Mouse (Mus musculus): ENCODE measurements around the gene Syvn1. TPM values are rescaled to one million over a fixed set of nuclear protein-coding genes. Genes with fewer than 3 reads are reported as not detected.
A peak's percentile ranks its signal among the peaks of the same experiment; 100 is the strongest.

The Syvn1 gene
- total RNA-seq, 2 experiments from 2014 or later, result 20.6 to 22.4 TPM

DNA sequence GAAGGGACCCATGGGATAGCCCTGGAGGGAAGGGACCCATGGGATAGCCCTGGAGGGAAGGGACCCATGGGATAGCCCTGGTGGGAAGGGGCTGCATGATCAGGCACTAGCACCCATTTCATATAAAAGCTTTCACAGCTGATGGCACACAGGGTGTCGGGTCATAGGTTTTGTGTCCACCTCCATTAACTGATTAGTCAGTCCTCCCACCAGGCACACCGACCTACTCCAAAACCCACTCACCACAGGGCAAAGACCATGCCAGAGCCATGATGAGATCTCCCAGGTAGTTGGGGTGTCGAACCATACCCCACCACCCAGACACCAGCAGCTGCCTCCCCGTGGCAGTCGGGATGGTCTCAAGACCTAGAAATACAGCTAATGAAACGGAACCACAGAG, 16.7 kb downstream of the Syvn1 start:
- intact Hi-C loops (cut with DNase I), result no loop called here
- DNase-seq (ENCODE audit: low spot score), result no peak

DNA sequence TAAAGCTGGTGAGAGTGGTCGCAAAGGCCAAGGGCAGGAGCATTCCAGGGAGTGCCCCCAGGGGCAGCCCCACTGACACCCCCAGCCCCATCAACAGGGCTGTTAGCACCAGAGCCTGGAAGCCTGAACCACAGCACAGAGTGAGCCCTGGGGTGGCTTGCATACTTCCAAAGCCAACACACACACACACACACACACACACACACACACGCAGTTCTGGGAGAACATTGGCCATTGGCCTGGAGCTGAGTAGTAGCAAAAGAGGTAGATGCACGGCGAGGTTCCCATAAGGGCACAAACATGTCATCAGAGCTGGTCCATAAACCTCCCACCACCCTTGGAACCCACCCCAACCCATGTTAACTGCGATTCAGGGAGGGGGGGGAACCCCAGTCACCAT, 20.2 kb downstream of the Syvn1 start:
- intact Hi-C loops (cut with DNase I), result no loop called here

DNA sequence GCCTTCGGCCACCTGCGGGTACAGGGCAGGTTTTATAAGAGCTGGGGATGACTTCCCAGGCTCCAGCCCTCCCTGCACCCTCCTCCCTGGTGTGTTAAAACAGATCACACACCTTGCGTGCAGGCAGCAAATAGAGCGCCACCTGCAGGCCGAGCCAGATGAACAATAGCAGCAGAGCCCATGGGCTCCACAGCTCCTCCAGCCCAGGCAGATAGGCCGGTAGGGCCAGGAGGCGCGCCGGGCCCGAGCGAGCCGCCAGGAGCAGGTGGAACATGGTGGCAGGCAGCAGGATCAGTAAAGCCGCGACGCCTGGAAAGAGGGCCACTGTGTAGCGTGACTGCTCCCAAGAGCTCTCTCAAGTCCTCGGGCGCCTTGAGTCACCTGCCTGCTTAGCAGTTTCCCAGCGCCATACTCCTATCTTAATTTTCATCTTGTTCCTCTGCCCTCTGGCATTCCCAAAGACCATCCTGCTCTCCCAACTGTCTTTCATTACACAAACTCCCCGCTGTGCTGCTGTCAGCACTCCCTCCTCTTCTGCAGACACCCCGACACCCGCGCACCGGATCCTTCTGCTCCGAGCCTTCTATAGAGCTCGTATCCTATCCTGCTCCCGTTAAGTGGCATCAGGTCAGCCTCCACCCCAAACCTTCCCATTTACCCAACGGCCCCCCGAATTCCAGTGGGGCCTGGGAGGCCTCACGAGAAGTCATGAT, 20.8 kb downstream of the Syvn1 start:
- DNase-seq (ENCODE audit: low spot score), result no peak
- intact Hi-C loops (cut with DNase I), result no loop called here

More for the DNA sequence above, 20.2 kb downstream of the Syvn1 start:
- DNase-seq (ENCODE audit: low spot score), result no peak

DNA sequence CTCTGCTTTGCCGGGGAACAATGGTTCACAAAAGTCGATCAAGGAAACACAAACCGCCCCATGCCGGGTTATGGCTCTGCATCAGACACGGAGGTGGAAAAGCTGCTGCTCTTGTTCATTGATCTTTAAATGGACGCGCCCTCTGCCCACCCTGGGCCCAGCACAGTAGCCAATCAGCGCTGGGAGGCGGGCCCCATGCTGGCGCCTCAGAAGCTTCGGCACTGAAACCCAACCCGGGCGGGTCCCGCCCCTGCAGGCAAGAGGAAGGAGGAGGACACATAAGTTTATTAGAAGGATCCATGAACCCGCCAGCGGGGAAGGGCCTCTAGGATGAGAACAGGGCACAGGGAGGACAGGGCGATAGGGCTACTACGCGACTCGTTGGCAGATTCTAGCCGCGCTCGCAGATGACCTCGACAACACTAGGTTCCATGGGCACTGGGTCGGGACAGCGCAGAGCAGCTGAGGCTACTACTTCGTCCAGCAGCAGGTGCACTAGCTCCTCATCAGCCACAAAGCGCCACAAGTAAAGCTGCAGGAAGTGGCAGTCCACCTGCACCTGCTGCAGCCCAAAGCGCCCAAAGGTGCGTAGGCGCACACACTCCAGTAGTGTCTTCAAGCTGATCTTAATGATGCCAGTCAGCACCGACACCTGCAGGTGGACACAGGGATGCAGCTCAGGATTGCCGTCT, 21.5 kb downstream of the Syvn1 start, which contains the start of gene Tm7sf2:
TSS of gene Tm7sf2 (minus strand) at position 650 of the 692 bp plus-strand sequence.
- peak; percentile 86 for DNase-seq (ENCODE audit: low spot score)
- intact Hi-C loops (cut with DNase I), result no loop called here

DNA sequence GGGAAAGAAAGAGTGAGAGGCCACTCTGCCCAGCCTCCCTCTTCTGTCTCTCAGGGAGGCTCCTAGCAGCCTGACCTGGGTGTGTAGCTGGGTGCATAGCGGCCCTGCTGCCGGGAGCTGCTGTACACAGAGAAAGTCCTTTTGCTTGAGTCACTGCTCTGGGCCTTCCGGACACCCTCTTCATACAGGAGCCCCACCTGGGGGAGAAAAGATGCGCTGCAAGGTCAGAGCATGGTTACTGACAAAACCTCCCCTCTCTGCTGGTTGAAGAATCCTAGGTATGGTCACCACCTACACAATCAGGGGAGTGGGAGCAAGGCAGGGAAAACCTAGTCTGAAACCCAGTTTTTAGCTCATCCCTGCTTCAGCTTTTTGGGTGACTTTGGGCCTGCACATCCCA, 22.6 kb downstream of the Syvn1 start:
- no peak for DNase-seq (ENCODE audit: low spot score)
- intact Hi-C loops (cut with DNase I), result no loop called here

DNA sequence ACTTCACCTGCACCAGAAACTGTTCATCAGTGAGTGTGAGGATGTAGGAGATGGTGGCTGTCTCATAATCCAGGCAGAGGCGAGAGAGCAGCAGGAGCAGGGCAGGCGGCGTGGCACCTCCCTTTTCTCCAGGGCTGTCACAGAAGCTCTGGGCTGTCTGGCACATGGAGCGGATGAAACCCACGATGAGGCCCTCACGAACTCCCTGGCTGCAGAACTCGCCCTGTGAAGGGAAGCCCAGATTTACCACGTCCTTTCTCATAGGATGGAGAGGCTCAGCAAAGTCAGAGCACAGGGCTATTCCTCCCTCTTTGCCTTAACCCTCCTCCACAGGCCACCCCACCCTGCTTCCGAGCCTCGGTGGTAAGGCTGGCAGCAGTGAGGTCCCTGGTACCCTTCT, 23.5 kb downstream of the Syvn1 start:
- no peak for DNase-seq (ENCODE audit: low spot score)
- intact Hi-C loops (cut with DNase I), result no loop called here

DNA sequence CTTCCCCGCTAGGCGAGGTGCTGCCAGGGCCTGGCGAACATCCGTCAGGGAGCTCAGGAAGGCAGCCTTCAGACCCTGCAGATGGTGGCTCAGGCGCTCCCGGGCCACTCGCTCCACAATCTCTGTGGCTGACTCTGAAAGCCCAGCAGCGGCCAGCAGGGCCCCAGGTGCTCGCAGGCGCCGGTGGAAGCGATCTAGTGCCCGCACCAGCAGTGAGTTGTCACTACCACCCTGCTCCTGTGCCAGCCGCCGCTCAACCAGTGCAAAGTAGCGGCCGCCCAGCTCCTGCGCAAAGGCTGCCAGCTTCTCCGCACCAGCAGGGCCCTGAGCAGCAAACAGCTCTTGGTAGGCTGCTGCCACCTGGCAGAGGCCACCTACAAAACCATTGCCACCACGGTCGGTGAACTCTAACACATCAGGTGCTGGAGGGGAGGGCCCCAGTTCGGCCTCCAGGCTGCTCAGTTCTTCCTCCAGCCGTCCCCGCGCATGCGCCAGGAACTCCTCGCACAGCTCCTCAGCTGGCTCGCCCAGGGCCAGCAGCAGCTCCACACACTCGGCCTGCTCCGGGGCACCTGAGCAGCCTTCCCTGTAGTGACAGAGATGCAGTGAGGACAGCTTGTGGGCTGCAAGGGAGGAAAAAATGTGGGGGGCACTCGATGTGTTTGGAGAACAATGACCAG, 24.3 kb downstream of the Syvn1 start:
- no peak for DNase-seq (ENCODE audit: low spot score)
- intact Hi-C loops (cut with DNase I), result no loop called here

DNA sequence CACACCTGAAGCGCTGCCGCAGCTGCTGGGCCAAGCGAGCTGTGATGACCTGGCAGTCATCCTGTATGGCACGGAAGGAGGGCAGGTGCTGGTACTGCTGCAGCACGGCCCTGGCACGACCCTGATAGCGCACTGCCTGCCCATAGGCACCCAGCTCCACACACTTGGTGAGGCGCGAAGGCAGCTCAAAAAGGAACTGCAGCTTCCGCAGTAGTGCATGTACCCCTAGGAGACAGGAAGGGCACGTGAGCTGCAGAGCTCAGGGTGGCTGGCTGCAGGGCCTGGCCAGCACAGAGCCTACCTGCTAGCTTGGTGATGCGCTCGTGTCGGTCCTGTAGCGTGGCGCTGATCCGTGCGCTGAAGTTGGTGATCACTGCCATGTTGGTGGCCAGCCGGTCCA, 24.9 kb downstream of the Syvn1 start:
- intact Hi-C loops (cut with DNase I), result no loop called here
- no peak for DNase-seq (ENCODE audit: low spot score)

DNA sequence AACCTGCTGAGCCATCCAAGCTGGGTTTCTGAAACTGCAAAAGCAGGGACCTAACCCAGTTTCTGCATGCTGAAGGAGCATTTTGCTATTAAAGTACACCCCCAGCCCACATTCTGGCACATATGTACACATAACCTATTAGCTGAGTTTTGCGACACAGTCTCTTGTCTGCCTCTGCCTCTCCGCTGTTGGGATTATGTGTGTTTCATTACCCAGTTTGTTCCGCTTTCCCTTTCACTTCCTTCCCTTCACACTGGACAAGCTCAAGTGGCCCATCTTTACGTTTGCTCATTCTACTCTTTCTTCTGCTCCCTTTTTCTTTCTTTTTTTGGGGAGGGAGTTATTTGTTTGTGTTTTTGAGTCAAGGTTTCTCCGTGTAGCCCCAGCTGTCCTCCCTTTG, 27.5 kb downstream of the Syvn1 start:
- DNase-seq (ENCODE audit: low spot score), result no peak
- intact Hi-C loops (cut with DNase I), result no loop called here

DNA sequence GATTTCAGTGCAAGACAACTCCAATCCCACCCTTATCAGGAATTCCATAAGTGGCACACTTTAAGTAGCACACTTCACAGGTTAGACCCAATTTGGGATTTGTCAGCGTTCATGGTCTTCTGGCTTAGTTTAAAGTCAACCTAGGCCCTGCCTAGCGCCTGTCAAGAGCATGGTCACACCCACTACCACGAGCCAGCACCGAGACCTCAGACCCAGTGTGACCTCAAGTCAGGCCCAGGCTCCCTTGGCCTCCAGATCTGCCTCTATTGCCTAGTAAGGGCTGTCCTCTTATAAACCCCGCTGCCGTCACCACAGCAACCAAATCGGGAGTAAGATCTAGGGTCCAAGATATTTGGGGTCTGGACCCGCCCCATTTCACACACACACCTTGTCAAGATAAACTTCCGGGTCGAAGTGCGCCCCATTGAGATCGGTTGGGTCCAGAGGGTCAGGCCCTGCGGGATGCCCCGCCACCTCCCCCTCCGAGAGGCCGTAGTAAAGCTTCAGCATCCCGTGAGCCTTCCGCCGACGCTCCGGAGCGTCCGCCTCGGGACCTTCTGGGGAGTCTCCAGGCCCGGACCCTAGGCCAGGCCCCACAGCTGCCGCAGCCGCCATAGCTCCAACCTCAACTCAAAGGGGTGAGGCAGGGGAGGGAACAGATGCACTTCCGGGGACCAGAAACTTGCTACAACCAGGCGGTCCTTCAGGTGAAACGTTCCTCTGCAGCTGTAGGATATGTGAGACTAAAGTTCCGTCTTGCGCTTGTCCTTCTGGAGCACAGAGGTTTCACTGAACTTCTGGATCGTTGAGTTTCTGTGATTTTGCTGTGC, 30.4 kb downstream of the Syvn1 start, which contains the start of gene Vps51:
TSS of gene Vps51 (minus strand) at position 668 of the 830 bp plus-strand sequence.
- intact Hi-C loops (cut with DNase I), result no loop called here
- peak; percentile 68 for DNase-seq (ENCODE audit: low spot score)

DNA sequence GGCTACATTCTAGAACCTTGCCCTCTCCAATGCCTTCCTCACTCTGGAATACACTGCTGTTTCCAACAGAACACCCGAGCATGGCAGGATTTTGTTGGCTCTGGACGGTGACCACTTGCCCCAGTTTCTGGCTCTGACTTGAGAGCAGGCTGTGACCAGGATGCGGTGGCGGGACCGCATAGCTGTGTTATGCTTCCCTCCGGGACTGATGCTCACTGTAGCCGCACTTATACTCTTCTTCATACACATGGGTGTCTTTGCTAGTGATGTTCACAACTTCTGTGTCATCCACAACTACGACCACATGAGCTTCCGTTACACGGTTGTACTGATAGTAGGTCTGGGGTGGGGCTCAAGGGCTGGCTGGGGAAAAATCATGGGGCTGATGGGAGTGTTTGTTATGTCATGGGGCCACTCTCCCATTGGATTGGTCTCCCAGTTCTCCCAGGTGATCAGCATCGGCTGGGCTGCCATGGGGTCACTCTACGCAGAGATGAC, 33.7 kb downstream of the Syvn1 start, which contains the start of gene Tmem262:
TSS of gene Tmem262 (plus strand) at position 51 of the 498 bp plus-strand sequence.
- DNase-seq (ENCODE audit: low spot score), result no peak
- intact Hi-C loops (cut with DNase I), result loop anchor here (10.0 kb wide), 1 partner anchor 255 kb away; the partner anchor contains the start of gene Men1

DNA sequence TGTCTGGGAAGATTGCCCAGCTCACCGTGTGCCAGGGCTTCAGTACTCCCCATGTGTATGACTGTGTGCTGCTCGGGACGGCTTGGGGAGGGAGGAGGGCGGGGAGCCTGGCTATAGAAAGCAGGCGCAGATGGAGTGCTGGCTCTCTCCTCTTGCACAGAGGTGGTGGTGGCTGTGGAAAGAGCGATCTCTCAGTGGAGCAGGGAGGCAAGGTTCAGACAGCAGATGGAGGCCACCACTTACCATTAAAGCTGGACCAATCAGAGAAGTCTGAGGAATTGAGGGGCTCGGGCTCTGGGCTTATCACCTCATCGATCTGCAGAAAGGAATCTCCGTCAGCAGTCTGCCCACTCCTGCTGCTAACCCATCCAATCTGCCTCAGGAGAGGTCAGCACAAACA, 35.8 kb downstream of the Syvn1 start, which contains the start of gene Gm28374:
TSS of gene Gm28374 (minus strand) at position 101 of the 400 bp plus-strand sequence.
- intact Hi-C loops (cut with DNase I), result loop anchor here (10.0 kb wide), 1 partner anchor 253 kb away; the partner anchor contains the start of gene Men1
- DNase-seq (ENCODE audit: low spot score), result no peak

DNA sequence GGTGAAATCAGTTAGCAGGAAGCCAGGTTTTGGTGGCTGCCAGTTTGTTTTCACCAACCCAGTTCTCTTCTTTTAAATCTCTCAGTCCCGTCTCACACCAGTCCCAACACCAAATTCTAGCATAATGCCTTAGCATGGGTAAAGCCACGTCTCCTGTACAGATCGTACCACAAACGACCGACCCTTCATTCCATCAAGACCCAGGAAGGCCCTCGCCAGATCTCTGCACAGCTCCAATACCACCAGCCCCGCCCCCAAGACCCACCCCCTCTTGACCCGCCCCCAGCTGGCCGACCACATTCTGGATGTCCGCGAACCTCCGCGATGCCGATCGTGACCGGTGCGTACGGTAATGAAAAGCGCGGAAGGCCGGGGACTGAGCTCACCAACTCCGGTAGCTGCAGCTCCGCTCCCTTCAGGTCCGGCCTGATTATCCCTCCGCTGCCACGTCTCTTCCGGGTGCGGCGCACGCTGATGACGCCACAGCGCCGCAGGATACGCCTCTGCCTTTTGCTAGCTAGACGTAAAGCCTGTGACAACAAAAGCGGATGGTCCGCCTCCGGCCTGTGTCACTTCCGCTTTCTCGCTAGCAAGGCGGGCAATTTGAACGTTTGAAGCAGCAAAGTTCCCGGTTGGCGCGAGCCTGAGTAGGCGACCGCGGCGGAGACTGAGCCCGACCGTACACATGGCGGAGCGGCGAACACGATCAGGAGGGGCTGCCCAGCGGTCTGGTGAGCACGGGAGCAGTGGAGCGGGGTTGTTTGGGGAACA, 38.3 kb downstream of the Syvn1 start, which contains the start of the genes Zfpl1 and Cdca5:
TSS of gene Zfpl1 (minus strand) at position 479 of the 771 bp plus-strand sequence.
TSS of gene Cdca5 (plus strand) at position 506 of the 771 bp plus-strand sequence.
- intact Hi-C loops (cut with DNase I), result loop anchor here (1.0 to 10.0 kb wide), 2 partner anchors 26 to 250 kb away; partner anchors contain the start of gene Men1
- peak; percentile 93 for DNase-seq (ENCODE audit: low spot score)

DNA sequence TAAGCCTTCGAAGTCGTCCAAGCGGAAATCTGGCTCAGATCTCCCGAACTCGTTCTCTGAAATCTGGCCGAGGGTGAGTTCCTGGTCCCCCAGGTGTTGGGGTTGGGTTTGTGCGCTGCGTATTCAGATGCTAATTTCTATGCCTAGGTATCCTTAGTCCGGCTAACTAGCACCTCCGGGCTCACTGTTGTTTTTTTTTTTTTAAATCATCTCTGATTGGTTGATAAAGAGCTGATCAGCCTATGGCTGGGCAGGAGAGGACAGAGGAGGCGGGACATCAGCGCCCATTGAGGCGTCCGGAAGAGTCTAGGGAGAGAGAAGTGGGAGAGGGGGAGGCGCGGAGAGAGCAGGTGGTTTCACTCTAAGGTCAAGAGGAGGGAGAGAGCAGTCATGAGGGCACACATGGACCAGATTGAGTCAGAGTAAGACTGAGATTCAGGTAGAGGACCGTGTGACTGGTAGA, 39.1 kb downstream of the Syvn1 start:
- DNase-seq (ENCODE audit: low spot score), result no peak
- intact Hi-C loops (cut with DNase I), result loop anchor here (10.0 kb wide), 1 partner anchor 249 kb away; the partner anchor contains the start of gene Men1

DNA sequence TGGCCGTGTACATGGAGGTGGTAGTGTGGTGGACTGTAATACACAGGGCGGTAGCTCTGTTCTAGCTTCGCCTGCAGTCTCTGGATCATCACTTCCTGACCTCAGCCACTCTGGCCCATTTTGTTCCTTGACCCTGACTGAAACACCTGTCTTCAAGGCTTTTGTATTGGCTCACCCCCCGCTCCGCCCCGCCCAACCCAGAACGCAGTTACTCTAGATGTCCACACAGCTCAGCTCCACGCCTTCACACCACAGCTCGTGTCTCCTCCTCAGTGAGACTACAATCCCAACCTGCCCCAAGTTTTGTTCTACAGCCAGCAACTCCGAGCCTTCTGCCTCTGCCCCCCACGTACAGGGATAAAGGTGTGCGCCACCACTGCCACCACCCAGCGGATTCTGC, 42.5 kb downstream of the Syvn1 start:
- no peak for DNase-seq (ENCODE audit: low spot score)
- intact Hi-C loops (cut with DNase I), result loop anchor here (10.0 kb wide), 1 partner anchor 246 kb away; the partner anchor contains the start of gene Men1

DNA sequence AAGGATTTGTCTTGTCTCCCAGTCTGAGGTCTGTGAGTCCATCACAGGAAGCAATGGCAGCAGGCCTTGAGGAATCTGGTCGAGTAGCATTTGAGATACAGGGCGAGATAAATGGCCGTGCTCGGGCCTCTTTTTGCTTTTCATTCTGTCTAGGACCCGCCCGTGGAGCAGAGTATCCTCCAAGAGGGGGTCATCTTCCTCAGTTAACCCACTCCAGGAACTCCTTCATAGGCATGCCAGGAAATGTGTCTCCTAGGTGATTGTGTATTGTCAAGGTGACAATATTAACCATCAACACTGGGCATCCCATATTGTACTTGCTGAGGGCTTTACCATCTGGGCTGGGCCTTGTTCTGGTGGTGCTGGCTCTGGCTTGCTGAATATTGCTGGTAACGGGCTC, 47.7 kb downstream of the Syvn1 start, which contains the start of gene AC131692.1:
TSS of gene AC131692.1 (plus strand) at position 301 of the 400 bp plus-strand sequence.
- intact Hi-C loops (cut with DNase I), result no loop called here
- no peak for DNase-seq (ENCODE audit: low spot score)

DNA sequence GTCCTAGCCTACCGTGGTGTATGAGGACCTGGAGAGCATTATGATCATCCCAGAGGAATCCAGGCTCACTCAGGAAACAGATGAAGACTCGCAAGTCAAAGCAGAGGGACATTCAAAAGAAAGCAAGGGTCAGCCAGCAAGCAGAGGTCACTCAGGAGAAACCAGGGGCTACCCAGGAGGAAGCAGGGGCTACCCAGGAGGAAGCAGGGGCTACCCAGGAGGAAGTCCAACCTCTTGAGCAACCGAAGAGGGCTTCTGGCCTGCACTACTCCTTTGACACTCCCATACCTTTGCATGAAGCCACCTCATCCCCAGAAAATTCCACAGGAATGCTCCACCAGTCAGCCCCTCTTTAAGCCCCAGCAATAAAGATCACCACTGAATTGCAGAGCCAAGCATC, 51.5 kb downstream of the Syvn1 start:
- intact Hi-C loops (cut with DNase I), result no loop called here
- no peak for DNase-seq (ENCODE audit: low spot score)

DNA sequence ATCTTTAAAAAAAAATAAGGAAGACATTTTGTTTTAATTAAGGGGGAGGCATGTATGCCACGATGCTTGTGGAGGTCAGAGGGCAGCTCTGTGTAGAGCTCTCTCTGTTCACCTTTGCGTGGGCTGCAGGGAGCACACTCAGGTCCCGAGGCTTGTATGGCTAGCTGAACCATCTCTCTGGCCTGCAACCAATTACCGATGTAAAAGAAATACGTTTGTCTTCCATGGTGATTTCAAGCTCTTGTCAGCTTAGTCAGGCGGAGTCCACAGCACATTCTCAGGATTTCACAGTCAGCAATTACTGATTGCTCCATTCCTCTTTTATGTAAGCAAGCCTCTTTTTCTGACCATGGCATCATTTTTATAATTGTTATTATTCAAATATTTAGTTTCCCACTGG, 54.8 kb downstream of the Syvn1 start:
- intact Hi-C loops (cut with DNase I), result no loop called here
- no peak for DNase-seq (ENCODE audit: low spot score)
